Mouse (Mus musculus) frontal cortex, postnatal 14 days (tissue): Measurements from ENCODE around the gene Timeless.
"Not testable (repeated sequence)": the region's sequence is repeated elsewhere in the genome, so short reads cannot be mapped to it uniquely, and the experiment has no call there.

Source experiments
- DNase-seq, 2 experiments: peaks; one replicate each; pipeline ENCODE4 v3.0.0; 2022; ENCODE audit warnings: low spot score in 2 of 2

The Timeless gene

GRCm38 (mm10) chr10:128255925-128256324, 24.1 kb downstream of the Timeless start:
- no peak for DNase-seq

- DNase-seq: no peak
Measured at GRCm38 (mm10) chr10:128256328-128256727, 24.5 kb downstream of the Timeless start.

GRCm38 (mm10) chr10:128258953-128259352, 27.1 kb downstream of the Timeless start:
- DNase-seq: no peak

- DNase-seq: no peak
Measured at GRCm38 (mm10) chr10:128259946-128260345, 28.1 kb downstream of the Timeless start.

GRCm38 (mm10) chr10:128260376-128260775, 28.5 kb downstream of the Timeless start:
- DNase-seq: not testable (repeated sequence)

- no peak for DNase-seq
Measured at GRCm38 (mm10) chr10:128262300-128262699, 30.4 kb downstream of the Timeless start.

GRCm38 (mm10) chr10:128263393-128264310, 31.8 kb downstream of the Timeless start:
- DNase-seq: no peak

- DNase-seq: no peak
Measured at GRCm38 (mm10) chr10:128268371-128268770, 36.5 kb downstream of the Timeless start, which contains the start of gene Apof. Apof (plus strand) TSS chr10:128268671.

- DNase-seq: no peak
Measured at GRCm38 (mm10) chr10:128269206-128269910, 37.5 kb downstream of the Timeless start.

GRCm38 (mm10) chr10:128270287-128270841, 38.5 kb downstream of the Timeless start, which contains the start of gene Stat2:
Stat2 (plus strand) TSS chr10:128270559.
- peak; percentile 94 to 95 for DNase-seq

GRCm38 (mm10) chr10:128270866-128271265, 39.0 kb downstream of the Timeless start:
- DNase-seq: no peak

- DNase-seq: no peak
Measured at GRCm38 (mm10) chr10:128271883-128272282, 40.0 kb downstream of the Timeless start.

- DNase-seq: not testable (repeated sequence)
Measured at GRCm38 (mm10) chr10:128272819-128273439, 41.1 kb downstream of the Timeless start.

GRCm38 (mm10) chr10:128275374-128275773, 43.5 kb downstream of the Timeless start:
- DNase-seq: not testable (repeated sequence)

GRCm38 (mm10) chr10:128278158-128278557, 46.3 kb downstream of the Timeless start:
- DNase-seq: no peak

- DNase-seq: no peak
Measured at GRCm38 (mm10) chr10:128280943-128281342, 49.1 kb downstream of the Timeless start.

GRCm38 (mm10) chr10:128281682-128282081, 49.8 kb downstream of the Timeless start:
- no peak for DNase-seq

GRCm38 (mm10) chr10:128282886-128283450, 51.1 kb downstream of the Timeless start:
- no peak for DNase-seq

- peak in 1 of 2 experiments; percentile 33 for DNase-seq
Measured at GRCm38 (mm10) chr10:128283604-128284579, 52.0 kb downstream of the Timeless start.

GRCm38 (mm10) chr10:128290594-128290993, 58.7 kb downstream of the Timeless start:
- DNase-seq: not testable (repeated sequence)
